ENCODE assay signal across 8 mouse cellular contexts in the genomic region with DNA sequence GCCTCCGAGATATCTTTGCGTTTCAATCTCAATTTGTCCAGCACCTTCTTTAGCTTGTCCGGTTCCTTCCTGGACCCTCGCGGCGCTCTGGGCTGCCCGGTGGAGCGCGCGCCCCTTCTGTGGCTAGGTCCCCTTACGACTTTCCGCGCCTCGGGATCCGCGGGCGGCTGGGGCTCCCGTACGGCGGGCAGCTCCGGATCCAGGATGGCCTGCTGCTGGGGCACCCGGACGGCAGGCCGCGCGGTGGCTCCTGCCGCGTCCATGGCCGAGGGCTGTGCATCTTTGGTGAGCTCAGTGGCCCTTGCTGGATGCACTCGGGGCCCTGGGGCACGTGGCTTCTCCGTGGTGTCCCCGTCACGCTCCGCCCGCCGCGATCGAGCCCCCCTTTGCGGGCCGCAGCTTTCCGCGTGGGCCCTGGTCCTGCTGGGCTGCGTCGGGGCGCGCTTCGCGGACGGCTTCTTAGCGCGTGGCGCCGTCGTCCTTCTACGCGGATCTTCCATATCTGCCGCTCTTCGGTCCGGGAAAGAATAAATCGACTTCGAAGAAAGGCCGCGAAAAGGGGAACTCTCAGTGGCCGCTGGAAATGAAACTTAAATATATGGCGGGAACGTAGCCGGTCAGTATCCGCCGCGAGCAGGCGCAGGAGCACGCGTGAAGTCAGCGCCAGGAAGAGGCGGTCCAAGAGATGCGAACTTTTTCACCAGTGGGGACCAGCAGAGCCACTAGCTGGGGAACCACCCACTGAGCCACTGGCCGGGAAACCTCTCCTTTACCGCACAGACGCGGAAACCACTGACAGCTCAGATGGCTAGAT. TPM values are rescaled to one million over a fixed set of nuclear protein-coding genes. Genes with fewer than 3 reads are reported as not detected.
DNase-seq lines count a peak whose midpoint lies in the region; ATAC-seq lines count a peak whose summit lies in the region.

A gene (minus strand): TSS at position 659 of the 814 bp plus-strand sequence.

- DNase-seq in 3T3-L1 (ENCODE audit: low read depth, low spot score) = peak; percentile 68
- peak; percentile 78 for DNase-seq in kidney, postnatal 14 days
- peak; percentile 48 for DNase-seq in thymus, postnatal 14 days

- no peaks in the 10 kb centered on the region for H3K9me3 ChIP-seq in heart, embryonic 16.5 days (replicated peaks; ENCODE audit: control insufficient read depth, low read length)
- no peaks in the 10 kb centered on the region for H3K9me3 ChIP-seq in lung, embryonic 16.5 days (ENCODE audit: control insufficient read depth, low read length)

- ATAC-seq in activated CD4-positive, CD25-positive, alpha-beta regulatory T cell, adult 4 months = peak; percentile 67
- ATAC-seq in erythroid progenitor cell, adult 5-6 weeks (replicated peaks; ENCODE audit: low FRiP score, poor library complexity, severe bottlenecking) = peak; percentile 44; the same call in 1 of the 2 replicates
- peak; percentile 47 for ATAC-seq in heart, embryonic 16.5 days (replicated peaks; ENCODE audit: extremely low read depth, insufficient read depth, low FRiP score)
- peak; percentile 75 for ATAC-seq in lung, embryonic 16.5 days (ENCODE audit: low read depth)
- peak; percentile 93 for ATAC-seq in neutrophil, adult 5-6 weeks (ENCODE audit: extremely low read depth, insufficient number of reproducible peaks, low FRiP score, poor library complexity, severe bottlenecking)

- no peaks in the 10 kb centered on the region for H3K36me3 ChIP-seq in heart, embryonic 16.5 days (ENCODE audit: control insufficient read depth, insufficient read depth)
- H3K36me3 ChIP-seq in lung, embryonic 16.5 days (ENCODE audit: control insufficient read depth, insufficient read depth, low read length) = no peaks in the 10 kb centered on the region

- H3K4me2 ChIP-seq in heart, embryonic 16.5 days (ENCODE audit: low read depth, low read length) = peak within 1 kb of the TSS; percentile 93
- H3K4me2 ChIP-seq in lung, embryonic 16.5 days (ENCODE audit: low read depth, low read length) = peak within 1 kb of the TSS; percentile 89

- WGBS in heart, embryonic 16.5 days = under 1% methylated on average over 81 of the region's 81 CpGs
- WGBS in lung, embryonic 16.5 days = under 1% methylated on average over 76 of the region's 81 CpGs

- H3K9ac ChIP-seq in heart, embryonic 16.5 days (ENCODE audit: low read length) = peak within 1 kb of the TSS; percentile 75
- peak within 1 kb of the TSS; percentile 72 for H3K9ac ChIP-seq in lung, embryonic 16.5 days (ENCODE audit: low read length)

- H3K4me3 ChIP-seq in heart, embryonic 16.5 days (ENCODE audit: low read length) = peak within 1 kb of the TSS; percentile 66
- peak within 1 kb of the TSS; percentile 60 for H3K4me3 ChIP-seq in lung, embryonic 16.5 days (ENCODE audit: low read length)

- H3K4me1 ChIP-seq in heart, embryonic 16.5 days (ENCODE audit: control insufficient read depth, insufficient read depth, low read length) = 0 out of 2 replicates have a peak, but pooled peaks cover 3% of the 10 kb centered on the region
- H3K4me1 ChIP-seq in lung, embryonic 16.5 days (replicated peaks; ENCODE audit: control insufficient read depth, insufficient read depth, low read length) = peaks cover 18% of the 10 kb centered on the region

- H3K27ac ChIP-seq in heart, embryonic 16.5 days (ENCODE audit: low read length) = no peak within 1 kb of the TSS
- no peak within 1 kb of the TSS for H3K27ac ChIP-seq in lung, embryonic 16.5 days (ENCODE audit: low read length)

- H3K27me3 ChIP-seq in heart, embryonic 16.5 days (ENCODE audit: control insufficient read depth, insufficient read depth, low read length) = peaks cover 38% of the 10 kb centered on the region
- peaks cover 40% of the 10 kb centered on the region for H3K27me3 ChIP-seq in lung, embryonic 16.5 days (ENCODE audit: control insufficient read depth, insufficient read depth, low read depth, low read length)

RNA-seq across cellular contexts. Expression of the gene that starts here (rescaled TPM):
- polyA plus RNA-seq in activated CD4-positive, CD25-positive, alpha-beta regulatory T cell, adult 4 months (2017; shearing (Covaris generic)) = 1 to 10 TPM; 2.6 to 3.4 TPM
- 2.5 and 3.6 TPM in 2 replicates for total RNA-seq in erythroid progenitor cell, adult 5-6 weeks (2015; ENCODE audit: low replicate concordance)
- total RNA-seq in erythroid progenitor cell, adult 5-6 weeks (2017; ENCODE audit: low replicate concordance) = 1.1 and 4.0 TPM in 2 replicates
- polyA plus RNA-seq in heart, embryonic 16.5 days (2015; fragmentation: Nextera tagmentation; extraction: Ambion mirVana) = 1.4 and 1.5 TPM in 2 replicates
- 1.9 and 2.7 TPM in 2 replicates for polyA plus RNA-seq in lung, embryonic 16.5 days (2015; fragmentation: Nextera tagmentation; extraction: Ambion mirVana)
- total RNA-seq in neutrophil, adult 5-6 weeks (2017) = 2.2 TPM in 2 replicates
